Mouse (Mus musculus) liver, postnatal 0 days (tissue): ENCODE measurements at regions not wholly inside any gene's neighbourhood (a gene's known extent, or its start where the extent isn't known, plus 50 kb on each side); places are given as distances from the start of the nearest gene placed in this dataset.

Experiments
- ATAC-seq: fragments of 200-750 bp; cut with Nextera tagmentation; 2 replicates; pipeline ENCODE4 v1.8.0; 2017; ENCODE audit warnings: mild to moderate bottlenecking, moderate library complexity
- DNase-seq: peaks from one replicate; pipeline ENCODE4 v3.0.0-alpha.2; 2016
- H3K27ac ChIP-seq: fragments of 300-500 bp; sonication (generic); 2 replicates; pipeline ENCODE4 v1.5.1; 2014; ENCODE audit warnings: antibody characterized with exemption, moderate library complexity, mild to moderate bottlenecking, low read depth
- H3K27me3 ChIP-seq: fragments of 300-500 bp; sonication (generic); 2 replicates; pipeline ENCODE4 v1.6.1; 2014; ENCODE audit warnings: low read length, control low read depth, mixed read lengths; ENCODE audit not compliant: insufficient read depth
- H3K36me3 ChIP-seq: fragments of 300-500 bp; sonication (generic); replicated peaks from 2 replicates; pipeline ENCODE4 v1.6.1; 2014; ENCODE audit warnings: mild to moderate bottlenecking, control low read depth, low read length, moderate library complexity, mixed read lengths; ENCODE audit not compliant: insufficient read depth
- H3K4me1 ChIP-seq: fragments of 300-500 bp; sonication (generic); 2 replicates; pipeline ENCODE4 v1.6.1; 2014; ENCODE audit warnings: antibody characterized with exemption, mild to moderate bottlenecking, control low read depth; ENCODE audit not compliant: insufficient read depth
- H3K4me2 ChIP-seq: fragments of 300-500 bp; sonication (generic); 2 replicates; pipeline ENCODE4 v1.6.1; 2014; ENCODE audit warnings: low read depth, mild to moderate bottlenecking, low read length, moderate library complexity, mixed read lengths
- H3K4me3 ChIP-seq: fragments of 300-500 bp; sonication (generic); 2 replicates; pipeline ENCODE4 v1.5.1; 2014; ENCODE audit warnings: low read depth, low read length
- H3K9ac ChIP-seq: fragments of 300-500 bp; sonication (generic); replicated peaks from 2 replicates; pipeline ENCODE4 v1.6.1; 2014; ENCODE audit warnings: mild to moderate bottlenecking, moderate library complexity
- H3K9me3 ChIP-seq: fragments of 300-500 bp; sonication (generic); 2 replicates; pipeline ENCODE4 v1.6.1; 2016; ENCODE audit warnings: mild to moderate bottlenecking, control low read depth, low read length, mixed read lengths
- CTCF ChIP-seq: sonication (generic); IDR thresholded peaks from 2 replicates; pipeline ENCODE4 v1.5.1; 2016; ENCODE audit warnings: antibody characterized with exemption, low read depth
- EP300 ChIP-seq: IDR thresholded peaks from 2 replicates; pipeline ENCODE4 v1.6.1; 2016; ENCODE audit warnings: antibody characterized with exemption, low read depth, mild to moderate bottlenecking
- WGBS: fragments of 180-500 bp; shearing (Covaris S2); extraction: QIAGEN DNeasy Blood & Tissue Kit; methylation state at CpG from one replicate; pipeline ENCODE4 v1.1.7; 2014; ENCODE audit not compliant: insufficient replicate concordance; 5-methylcytosine and 5-hydroxymethylcytosine counted together

GRCm38 (mm10) chr1:186889584-186889852, 77.7 kb upstream of the D1Pas1 start:
- H3K27ac ChIP-seq = no peak overlapping the region
- H3K4me3 ChIP-seq = no peak overlapping the region
- H3K4me1 ChIP-seq = no peaks in the 10 kb centered on the region
- no peaks in the 10 kb centered on the region for H3K9me3 ChIP-seq
- H3K36me3 ChIP-seq = no peaks in the 10 kb centered on the region
- WGBS = 65% methylated on average over 5 of the region's 5 CpGs
- DNase-seq (no peak), ATAC-seq (no peak)
- no peak overlapping the region for H3K4me2 ChIP-seq
- no peak overlapping the region for H3K9ac ChIP-seq
- TF ChIP-seq CTCF (no peak), EP300 (no peak)
- H3K27me3 ChIP-seq = no peaks in the 10 kb centered on the region

GRCm38 (mm10) chr1:186888767-186889583, 78.2 kb upstream of the D1Pas1 start:
- H3K27ac ChIP-seq = no peak overlapping the region
- H3K4me3 ChIP-seq = no peak overlapping the region
- DNase-seq = no peak
- no peaks in the 10 kb centered on the region for H3K9me3 ChIP-seq
- H3K9ac ChIP-seq = no peak overlapping the region
- no peak overlapping the region for H3K4me2 ChIP-seq
- no peaks in the 10 kb centered on the region for H3K36me3 ChIP-seq
- H3K27me3 ChIP-seq = no peaks in the 10 kb centered on the region
- WGBS = 69% methylated on average over 11 of the region's 11 CpGs
- H3K4me1 ChIP-seq = no peaks in the 10 kb centered on the region
- TF ChIP-seq CTCF (no peak), EP300 (no peak)
- no peak for ATAC-seq

GRCm38 (mm10) chr1:186887127-186887526, 80.1 kb upstream of the D1Pas1 start:
- 73% methylated on average over 3 of the region's 3 CpGs for WGBS
- Histone ChIP-seq H3K4me2 (no peak overlapping the region), H3K4me3 (no peak overlapping the region), H3K27me3 (no peaks in the 10 kb centered on the region), H3K9me3 (no peaks in the 10 kb centered on the region), H3K36me3 (no peaks in the 10 kb centered on the region), H3K9ac (no peak overlapping the region), H3K4me1 (no peaks in the 10 kb centered on the region), H3K27ac (no peak overlapping the region)
- ATAC-seq (no peak), DNase-seq (no peak)
- no peak for TF ChIP-seq EP300
- TF ChIP-seq CTCF = no peak

GRCm38 (mm10) chr1:186880391-186880790, 86.8 kb upstream of the D1Pas1 start:
- ATAC-seq (no peak), DNase-seq (no peak)
- 63% methylated on average over 2 of the region's 2 CpGs for WGBS
- H3K4me1 ChIP-seq = no peaks in the 10 kb centered on the region
- no peaks in the 10 kb centered on the region for H3K9me3 ChIP-seq
- H3K4me2 ChIP-seq = no peak overlapping the region
- H3K27ac ChIP-seq = no peak overlapping the region
- no peaks in the 10 kb centered on the region for H3K36me3 ChIP-seq
- H3K9ac ChIP-seq = no peak overlapping the region
- no peak overlapping the region for H3K4me3 ChIP-seq
- H3K27me3 ChIP-seq = no peaks in the 10 kb centered on the region
- TF ChIP-seq CTCF = no peak
- TF ChIP-seq EP300 = no peak

- no peaks in the 10 kb centered on the region for H3K27me3 ChIP-seq
- H3K9me3 ChIP-seq = no peaks in the 10 kb centered on the region
- no peak for ATAC-seq
- no peak overlapping the region for H3K9ac ChIP-seq
- no peak overlapping the region for H3K27ac ChIP-seq
- no peaks in the 10 kb centered on the region for H3K4me1 ChIP-seq
- no peak for DNase-seq
- no peak overlapping the region for H3K4me3 ChIP-seq
- no peaks in the 10 kb centered on the region for H3K36me3 ChIP-seq
- 80% methylated on average over 10 of the region's 10 CpGs for WGBS
- no peak overlapping the region for H3K4me2 ChIP-seq
- TF ChIP-seq EP300 = no peak
- no peak for TF ChIP-seq CTCF
These were observed 106.4 kb upstream of the D1Pas1 start for GRCm38 (mm10) chr1:186860608-186861444.

GRCm38 (mm10) chr1:186858285-186858684, 108.9 kb upstream of the D1Pas1 start:
- no peak overlapping the region for H3K27ac ChIP-seq
- no peaks in the 10 kb centered on the region for H3K9me3 ChIP-seq
- ATAC-seq = no peak
- WGBS = 81% methylated on average over 21 of the region's 21 CpGs
- no peak overlapping the region for H3K4me2 ChIP-seq
- H3K4me3 ChIP-seq = no peak overlapping the region
- no peak for TF ChIP-seq EP300
- no peak for TF ChIP-seq CTCF
- no peak overlapping the region for H3K9ac ChIP-seq
- H3K4me1 ChIP-seq = no peaks in the 10 kb centered on the region
- no peaks in the 10 kb centered on the region for H3K36me3 ChIP-seq
- no peaks in the 10 kb centered on the region for H3K27me3 ChIP-seq
- no peak for DNase-seq
